Mouse (Mus musculus): ENCODE data around the gene Entpd1. TPM values are rescaled to one million over a fixed set of nuclear protein-coding genes. Genes with fewer than 3 reads are reported as not detected.
A peak's percentile ranks its signal among the peaks of the same experiment; 100 is the strongest.
"Not testable (repeated sequence)": the region's sequence is repeated elsewhere in the genome, so short reads cannot be mapped to it uniquely, and the experiment has no call there.

The Entpd1 gene
- total RNA-seq, 2 experiments from 2014 or later = 18.7 to 19.9 TPM

DNA sequence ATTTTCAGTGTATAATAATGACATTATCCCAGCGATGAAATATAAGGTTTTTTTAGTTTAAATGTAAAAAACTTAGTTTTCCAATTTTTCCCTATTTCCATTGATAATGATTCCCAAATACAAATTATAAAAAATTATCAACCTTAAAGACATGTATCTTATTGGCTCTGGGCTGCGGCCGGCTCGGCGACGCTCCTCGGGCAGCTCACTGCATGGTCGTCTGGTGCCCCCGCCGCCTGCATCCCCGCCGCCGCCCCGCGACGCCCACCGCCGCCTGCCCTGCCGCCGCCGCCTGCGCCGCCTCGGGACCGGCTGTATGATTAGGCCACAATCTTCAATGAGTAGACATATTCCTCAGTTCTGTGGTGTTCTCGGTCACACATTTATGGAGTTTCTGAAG, 9.4 kb downstream of the Entpd1 start:
- not testable (repeated sequence) for DNase-seq (ENCODE audit: low spot score in 2 of 2)

DNA sequence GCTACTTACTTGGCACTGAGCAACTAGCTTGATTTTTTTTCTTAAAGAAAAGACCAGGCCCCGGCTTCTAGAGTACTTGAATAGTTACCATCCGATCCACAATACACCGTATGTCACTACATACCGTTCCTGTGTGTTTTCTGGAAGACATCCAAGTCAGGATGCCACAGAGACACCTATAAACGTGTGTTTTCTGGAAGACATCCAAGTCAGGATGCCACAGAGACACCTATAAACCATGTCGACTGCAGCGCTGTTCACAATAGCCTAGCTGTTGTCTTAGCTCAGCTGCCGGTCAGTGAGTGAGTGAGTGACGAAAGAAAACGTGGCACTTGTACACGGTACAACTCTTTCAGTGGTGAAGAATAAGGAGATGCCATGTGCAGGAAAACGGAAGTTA, 13.8 kb downstream of the Entpd1 start:
- DNase-seq (ENCODE audit: low spot score in 2 of 2) = no peak

DNA sequence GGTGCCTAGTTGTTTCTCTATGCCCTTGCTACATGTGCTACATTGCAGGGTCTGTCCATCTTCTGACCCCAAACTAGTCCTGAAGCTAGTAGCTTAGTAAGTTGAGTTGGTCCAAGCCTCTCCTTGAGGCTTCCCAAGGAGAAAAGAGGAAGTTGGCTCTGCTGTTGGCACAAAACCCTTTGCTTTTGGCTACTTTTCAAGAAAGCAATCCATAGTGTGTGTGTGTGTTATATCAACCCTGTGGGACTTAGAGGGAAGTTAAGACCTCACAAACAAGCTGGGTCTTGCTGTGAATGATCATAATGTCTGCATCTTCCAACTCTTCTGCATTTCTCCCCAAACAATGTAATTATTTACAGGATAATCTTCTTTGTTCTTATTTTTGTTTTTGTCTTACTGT, 16.8 kb downstream of the Entpd1 start:
- no peak for DNase-seq (ENCODE audit: low spot score in 2 of 2)

DNA sequence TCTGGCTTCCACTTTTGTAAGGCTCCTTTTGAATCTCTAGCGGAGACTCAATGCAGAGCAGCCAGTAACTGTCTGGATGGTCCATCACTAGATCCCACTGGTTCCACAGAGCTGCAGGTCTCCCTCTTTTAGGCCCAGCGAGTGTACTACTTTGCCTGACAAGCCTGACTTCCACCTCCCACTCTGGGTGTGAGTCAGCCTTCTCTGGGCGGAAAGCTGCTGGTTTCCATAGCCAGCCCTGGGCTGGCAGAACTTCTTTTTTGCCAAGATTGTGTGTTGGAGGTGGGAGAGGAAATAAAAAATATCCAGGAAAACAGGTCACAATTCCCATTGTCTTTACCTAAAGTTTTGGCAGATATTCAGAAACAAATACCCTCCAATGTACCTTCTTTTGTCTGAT, 17.9 kb downstream of the Entpd1 start:
- DNase-seq (ENCODE audit: low spot score in 2 of 2) = no peak

DNA sequence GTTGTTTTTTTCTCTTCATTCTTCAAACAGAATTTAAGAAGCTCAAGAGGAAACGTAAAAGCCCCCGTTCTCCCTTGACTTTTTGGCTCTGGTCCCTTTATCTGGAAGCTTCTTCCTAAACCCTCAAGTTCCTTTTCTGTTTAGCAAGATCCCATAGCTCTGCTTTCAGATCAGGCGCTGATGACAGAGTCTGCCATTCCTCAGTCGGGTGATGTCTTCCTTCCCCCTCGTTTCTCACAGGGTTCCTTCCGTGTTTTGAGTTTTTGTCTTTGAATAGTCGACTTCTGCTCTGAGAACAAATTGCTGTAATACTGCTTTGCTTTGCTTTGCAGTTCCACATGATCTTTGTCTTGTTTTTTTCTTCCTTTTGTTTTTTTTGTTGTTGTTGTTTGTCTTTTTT, 18.4 kb downstream of the Entpd1 start:
- peak in 1 of 2 experiments; percentile 30 for DNase-seq (ENCODE audit: low spot score in 2 of 2)

DNA sequence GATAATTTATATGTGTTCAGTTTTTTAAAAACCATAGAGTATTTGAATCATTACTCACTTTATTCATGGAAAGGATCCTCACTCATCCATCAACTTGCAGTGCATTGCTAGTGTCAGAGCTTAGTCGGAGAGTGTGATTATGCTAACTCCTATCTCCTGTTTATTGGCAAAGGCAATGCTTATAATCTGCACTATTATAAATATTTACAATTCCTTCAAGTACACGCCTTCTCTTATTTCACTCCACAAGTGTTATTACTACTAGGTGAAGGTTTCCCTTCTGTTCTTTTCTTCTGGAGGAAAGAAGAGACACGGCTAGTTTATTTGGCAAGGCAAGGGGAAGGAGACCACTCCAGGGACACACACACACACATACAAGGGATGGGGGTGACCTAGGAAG, 20.0 kb downstream of the Entpd1 start:
- DNase-seq (ENCODE audit: low spot score in 2 of 2) = no peak

DNA sequence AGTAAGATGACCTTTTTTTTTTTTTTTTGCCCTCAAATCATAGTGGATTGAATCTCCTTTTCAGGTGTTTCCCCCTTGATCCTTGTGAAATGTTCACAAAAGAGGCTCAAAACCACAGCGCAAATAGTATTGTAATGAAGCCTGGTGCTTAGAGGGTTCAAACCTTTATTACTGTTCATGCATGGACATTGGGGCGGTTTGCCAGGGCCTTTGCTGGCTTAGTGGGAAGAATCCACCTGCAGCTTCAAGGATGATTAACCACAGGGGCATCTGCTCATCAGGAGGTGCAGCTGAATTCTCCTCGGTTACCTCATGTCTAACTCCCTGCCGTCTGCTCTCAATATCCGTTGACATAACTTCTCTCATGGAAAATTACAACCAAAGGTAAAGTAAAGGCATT, 20.5 kb downstream of the Entpd1 start:
- no peak for DNase-seq (ENCODE audit: low spot score in 2 of 2)

DNA sequence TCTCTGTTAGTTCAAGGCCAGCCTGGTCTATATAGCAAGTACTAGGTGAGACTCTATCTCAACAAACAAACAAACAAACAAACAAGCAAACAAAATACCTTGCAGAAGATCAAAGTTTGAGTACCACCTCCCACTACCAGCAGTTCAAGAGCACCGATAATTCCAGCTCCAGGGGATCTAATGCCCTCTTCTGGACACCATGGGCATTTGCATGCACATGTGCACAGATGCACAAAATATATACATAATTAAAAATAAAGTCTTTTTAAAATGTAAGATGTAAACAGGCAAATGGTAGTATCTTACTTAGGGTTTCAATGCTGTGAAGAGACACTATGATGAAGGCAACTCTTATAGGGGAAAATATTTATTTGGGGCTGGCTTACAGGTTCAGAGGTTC, 21.0 kb downstream of the Entpd1 start:
- no peak for DNase-seq (ENCODE audit: low spot score in 2 of 2)

DNA sequence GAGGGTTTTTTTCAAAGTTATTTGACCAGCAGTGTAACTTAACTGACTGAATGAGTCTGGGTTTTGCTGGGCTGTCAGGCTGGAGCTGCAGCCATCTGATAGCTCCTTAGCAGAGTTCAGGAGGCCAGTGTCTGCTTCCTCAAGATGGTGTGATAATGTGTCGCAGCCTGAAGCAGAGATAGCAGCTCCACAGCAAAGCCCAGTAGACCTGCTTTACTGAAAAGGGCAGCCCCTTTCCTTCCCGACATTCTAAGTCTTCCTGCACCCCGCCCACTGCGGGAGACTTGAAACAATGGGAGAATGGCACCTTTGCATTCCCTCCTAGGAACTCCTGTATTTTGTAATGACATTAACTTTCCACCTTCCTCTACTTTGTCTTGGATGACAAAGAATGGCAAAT, 24.9 kb downstream of the Entpd1 start:
- DNase-seq (ENCODE audit: low spot score in 2 of 2) = no peak

DNA sequence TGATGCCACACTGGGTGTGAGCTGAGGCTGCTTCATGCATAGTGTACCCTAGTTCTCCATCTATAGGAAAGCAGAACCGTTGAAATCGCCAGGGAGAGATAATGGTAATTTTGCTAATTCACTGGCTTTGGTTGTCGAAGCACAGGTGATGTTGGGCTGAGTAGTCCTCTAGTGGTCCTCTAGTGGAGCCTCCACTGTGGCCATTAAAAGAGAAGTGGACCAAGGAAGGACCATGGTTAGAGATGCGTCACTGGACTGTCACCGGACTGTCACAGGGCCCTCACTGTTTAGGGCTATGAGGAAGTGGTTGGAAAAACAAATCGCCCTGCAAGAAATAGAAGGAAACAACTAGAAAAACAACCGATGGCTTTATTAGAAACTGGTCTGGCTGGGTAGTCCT, 25.4 kb downstream of the Entpd1 start:
- DNase-seq (ENCODE audit: low spot score in 2 of 2) = no peak

DNA sequence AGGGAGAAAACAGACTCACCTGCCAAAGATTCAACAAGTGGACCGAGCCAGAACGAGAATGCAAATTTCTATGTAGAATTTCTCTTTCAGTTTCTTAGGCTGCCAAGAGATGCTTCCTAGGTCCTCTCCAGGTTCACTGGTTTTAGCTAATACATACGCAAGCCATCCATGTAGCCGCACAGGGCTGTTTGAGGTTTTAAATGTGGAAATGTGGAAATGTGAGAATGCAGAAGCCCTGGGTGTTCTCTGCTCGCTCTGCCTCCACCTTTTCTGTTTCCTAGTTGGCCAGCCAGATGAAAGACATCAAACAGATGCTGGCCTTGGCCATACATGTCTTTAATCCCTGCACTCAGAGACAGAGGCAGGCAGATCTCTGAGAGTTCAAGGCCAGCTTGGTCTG, 26.4 kb downstream of the Entpd1 start:
- no peak for DNase-seq (ENCODE audit: low spot score in 2 of 2)

DNA sequence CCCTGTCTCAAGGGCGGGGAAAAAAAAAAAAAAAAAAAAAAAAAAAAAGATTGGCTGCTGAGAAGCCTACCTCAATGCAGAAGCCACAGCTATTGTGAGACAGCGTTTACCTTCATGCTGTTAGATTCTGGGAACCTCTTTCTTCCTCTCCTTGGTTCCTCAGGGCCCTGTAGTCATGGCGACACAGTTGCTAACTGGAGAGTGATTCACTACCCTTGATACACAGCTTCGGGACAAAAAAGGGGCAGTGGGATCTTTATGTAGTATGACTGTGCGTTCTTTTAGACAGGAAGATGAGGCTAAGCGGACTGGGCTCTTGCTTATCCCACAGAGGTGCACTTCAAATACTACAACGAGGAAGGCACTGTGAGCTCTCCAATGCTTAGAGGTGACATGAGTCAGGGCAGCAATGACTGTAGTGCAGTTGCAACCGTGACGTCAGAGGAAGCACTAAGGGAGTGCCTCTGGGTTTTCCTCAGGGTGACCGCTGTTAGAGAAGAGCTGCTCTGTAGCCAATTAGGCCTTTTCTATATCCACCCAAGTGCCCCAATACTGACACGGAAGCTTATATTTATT, 27.7 kb downstream of the Entpd1 start:
- DNase-seq (ENCODE audit: low spot score in 2 of 2) = no peak

DNA sequence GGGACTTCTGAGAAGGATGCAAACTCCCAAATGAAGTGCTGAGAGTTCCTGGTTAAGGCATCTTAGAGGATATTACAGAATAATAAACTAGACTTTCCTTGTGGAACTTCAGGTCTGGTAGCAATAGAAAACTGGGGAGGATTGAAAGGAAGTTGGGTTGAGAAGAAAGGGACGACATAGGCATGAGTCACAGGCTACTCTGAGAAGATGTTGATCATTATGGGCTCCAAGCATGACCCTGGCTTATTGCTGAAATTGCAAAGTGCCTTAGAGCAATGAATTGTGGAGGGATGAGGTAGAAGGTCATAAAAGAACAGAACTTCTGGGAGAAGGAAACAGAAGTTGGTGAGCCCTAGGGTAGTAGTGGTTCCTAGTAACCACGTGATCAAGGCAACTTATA, 28.6 kb downstream of the Entpd1 start:
- DNase-seq (ENCODE audit: low spot score in 2 of 2) = no peak

DNA sequence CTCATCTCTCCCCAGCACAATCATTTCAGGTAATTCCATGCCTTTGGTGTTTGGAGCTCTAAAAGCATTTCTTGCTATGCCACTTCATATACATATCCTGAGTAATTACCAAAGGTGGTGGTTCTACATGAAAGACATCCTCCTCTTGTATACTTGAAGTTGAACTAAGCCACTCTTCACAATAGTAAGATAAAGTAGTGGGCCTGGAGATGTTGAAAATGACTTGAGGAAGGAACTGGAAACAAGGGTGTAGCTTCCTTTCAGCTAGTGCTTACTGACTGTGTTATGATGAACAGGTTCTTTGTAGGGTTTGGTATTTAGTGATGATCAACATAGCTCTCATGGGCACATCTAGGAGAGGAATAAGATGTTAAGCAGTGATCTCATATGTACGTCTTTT, 31.7 kb downstream of the Entpd1 start:
- DNase-seq (ENCODE audit: low spot score in 2 of 2) = no peak

DNA sequence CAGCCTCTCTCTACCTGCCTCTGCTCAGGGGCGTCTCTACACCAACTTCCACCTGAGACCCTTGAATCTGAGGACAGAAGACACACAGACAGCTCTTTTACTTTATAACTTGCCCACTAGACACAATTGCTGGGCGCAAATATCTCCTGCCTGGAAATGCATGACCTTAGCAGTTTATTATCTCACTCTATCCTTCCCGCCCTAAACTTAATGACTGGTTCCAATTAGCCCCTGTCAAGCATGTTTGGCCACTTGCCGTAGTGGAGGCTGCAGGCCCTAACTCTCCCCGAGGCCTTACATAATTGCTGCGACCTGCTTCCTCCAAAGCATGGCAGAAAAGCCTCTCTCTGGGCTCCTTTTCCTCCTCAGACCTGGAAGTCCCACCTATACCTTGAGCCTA, 34.2 kb downstream of the Entpd1 start:
- DNase-seq (ENCODE audit: low spot score in 2 of 2) = no peak

DNA sequence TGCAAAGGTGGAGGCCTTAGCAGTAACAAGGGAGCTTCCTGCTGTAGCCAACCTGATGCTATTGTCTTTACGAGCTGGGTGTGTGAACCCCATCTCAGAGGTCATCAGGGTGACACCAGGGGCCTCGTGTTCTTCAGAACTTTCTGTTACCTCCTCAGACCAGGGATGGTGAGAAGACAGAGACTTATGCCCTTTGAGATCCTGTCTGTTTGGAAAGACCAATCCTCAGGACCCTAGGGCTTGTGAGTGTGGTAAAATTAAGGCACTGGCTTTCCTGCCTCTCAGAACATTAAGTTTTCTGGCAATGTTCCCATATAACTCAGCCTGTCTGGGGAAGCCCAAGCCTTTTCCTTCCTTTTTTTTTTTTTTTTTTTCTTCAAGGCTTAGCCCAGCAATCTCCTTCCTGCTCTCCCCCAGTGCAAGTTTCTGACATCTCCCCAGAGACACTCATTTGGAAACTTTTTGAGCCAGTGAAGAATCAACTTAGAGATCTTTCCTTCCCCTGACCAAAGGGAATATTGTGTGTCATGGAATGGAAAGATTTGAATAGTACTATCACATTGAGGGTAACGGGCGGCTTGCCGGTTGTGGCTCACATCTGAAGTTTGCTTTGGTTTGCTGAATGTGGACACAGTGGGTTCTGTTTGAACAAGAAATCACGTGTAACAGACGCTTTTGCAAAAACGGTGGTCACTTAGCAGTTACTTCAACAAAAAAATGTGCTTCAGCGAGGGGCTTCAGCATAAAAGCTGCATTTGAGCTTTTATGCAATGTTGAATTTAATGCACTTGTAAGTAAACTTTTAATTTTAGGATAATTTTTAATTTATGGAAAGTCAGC, 35.4 kb downstream of the Entpd1 start:
- no peak for DNase-seq (ENCODE audit: low spot score in 2 of 2)

DNA sequence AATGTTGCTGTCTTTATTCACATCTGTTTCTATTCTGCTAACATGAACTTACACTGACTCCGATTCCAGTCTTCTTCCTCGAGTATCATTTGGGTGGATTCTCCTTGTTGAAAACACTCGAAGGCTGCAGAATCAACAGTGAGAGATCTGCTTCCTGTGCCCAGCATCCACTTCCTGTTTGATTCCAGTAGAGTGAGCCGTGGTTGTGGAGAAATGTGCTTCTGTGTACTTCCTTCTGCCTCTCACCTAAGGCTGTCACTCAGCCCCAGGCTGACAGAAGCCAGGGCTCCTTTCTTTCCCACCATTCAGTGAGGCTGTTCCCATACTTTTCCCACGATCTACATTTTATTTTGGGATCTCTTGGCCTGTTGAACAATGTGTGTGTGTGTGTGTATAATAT, 37.9 kb downstream of the Entpd1 start:
- DNase-seq (ENCODE audit: low spot score in 2 of 2) = no peak

DNA sequence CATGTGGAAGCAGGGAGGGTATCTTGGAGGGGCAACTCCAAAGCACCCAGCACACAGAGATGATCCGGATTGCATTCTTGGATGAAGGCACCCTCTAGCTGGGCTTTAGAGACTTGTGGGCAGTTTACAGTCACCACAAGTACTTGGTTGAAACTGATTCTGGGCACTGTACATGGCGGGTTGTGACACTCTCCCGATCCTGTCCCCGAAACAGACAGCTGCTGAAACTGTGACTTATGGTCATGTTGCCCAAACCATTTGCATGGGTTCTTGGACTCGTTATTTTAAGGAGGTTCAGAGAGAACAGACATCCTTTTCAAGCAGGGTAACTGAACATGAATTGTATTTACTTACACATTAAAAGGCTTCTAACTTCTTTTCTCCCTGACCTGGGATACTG, 44.0 kb downstream of the Entpd1 start:
- DNase-seq (ENCODE audit: low spot score in 2 of 2) = no peak

DNA sequence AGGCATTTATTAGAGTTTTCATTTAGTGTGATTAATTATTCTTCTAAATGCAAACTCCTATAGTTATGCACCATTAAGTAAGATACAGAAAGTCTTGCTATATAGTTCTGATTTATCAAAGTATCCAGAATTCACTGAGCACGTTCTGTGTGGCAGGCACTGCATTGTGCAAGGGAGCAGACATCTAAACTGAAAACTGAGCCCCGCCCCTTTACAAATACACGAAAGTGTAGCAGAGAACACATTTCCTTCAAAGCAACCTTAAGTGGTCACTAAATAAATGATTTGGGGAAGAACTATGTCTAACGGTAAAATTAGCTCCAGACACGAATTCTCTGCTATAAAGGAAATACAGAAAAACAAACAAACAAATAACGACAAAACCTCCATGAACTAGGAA, 46.1 kb downstream of the Entpd1 start:
- no peak for DNase-seq (ENCODE audit: low spot score in 2 of 2)

DNA sequence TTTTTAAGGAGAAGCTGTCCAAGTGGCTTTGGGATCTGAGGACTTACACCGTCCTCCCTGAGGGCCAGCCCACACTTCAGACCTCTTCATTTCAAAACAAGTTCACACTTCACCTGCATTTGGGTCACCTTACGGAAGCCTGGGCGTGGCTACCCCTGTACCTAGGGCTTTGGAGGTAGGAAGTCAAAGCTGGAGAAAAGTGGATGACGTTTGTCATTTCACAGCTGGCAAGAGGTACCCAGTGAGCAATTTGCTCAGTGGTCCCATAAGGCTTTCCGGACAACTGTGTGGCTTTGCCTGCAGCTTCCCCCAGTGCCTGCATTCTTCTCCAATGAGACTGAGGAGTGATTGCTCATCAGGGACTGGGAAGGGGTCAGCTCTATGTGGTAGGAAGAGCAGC, 46.8 kb downstream of the Entpd1 start:
- DNase-seq (ENCODE audit: low spot score in 2 of 2) = no peak

DNA sequence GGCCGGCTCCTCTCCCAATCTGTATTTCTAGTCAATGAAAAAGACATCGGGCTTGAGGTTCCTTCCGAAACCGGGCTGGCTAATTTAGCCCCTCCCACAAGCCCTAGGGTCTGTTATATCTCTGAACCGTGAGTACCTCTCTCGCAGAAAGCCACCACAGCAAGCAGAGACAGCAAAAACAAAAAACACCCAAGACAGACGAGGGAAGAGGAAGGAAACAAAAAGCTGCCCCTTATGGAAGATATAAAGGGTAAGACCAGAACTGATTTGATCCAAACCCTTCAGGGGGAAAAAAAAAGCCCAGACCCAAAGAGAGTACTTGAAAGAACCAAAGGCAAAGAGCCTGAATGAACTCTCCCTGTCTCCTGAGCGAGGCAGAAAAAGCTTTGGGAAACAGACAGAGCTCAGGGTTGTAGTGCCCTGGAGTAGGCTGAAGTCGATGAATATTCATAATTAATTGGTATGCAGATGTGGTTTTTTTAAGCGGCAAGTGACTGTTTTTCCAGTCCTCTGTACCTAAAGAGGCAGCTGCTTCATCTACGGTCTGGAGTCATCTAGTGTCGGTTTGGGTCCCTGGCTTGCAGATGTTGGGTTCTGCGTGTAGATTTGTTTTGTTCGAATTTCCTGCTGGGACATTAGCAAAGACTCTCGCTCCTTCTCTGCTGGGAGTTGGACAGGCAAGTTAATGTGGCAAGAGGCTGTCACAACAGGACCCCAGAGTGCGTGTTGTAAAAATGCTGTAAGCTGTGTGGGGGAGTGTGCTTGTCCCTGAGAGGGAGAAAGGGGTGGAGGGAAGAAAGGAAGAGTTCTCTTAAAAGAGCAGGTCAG, 47.7 kb downstream of the Entpd1 start:
- peak; percentile 33 to 42 for DNase-seq (ENCODE audit: low spot score in 2 of 2)

DNA sequence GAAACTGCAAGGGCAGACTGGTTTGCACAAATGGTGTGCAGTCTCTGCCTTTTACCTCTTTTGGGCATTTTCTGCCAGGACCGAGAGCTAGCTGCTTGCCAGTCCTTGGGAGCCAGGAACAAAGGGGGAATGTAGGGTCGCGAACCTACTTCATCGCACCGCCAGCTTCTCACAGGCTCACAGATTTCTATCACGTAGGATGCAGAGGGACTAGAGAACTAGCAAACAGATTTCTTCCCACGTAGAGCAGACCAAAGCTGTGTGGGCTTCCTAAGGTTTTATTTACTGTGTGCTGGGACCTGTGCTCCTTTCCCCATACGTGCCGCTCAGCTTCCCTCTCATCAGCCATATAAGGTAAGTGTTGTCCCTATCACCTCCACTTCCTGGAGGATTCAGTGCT, 48.3 kb downstream of the Entpd1 start:
- no peak for DNase-seq (ENCODE audit: low spot score in 2 of 2)
